Mouse (Mus musculus) hindbrain, embryonic 11.5 days (tissue): ENCODE data around the gene Arhgap15. TPM values are rescaled to one million over a fixed set of nuclear protein-coding genes. Genes with fewer than 3 reads are reported as not detected.

Experiments
- ATAC-seq: fragments of 200-750 bp; cut with Nextera tagmentation; 2 replicates; pipeline ENCODE4 v1.8.0; 2017; ENCODE audit warnings: mild to moderate bottlenecking, moderate TSS enrichment, moderate library complexity; ENCODE audit not compliant: low FRiP score
- DNase-seq: peaks from one replicate; pipeline ENCODE4 v3.0.0-alpha.2; 2015; ENCODE audit warnings: low spot score
- H3K27ac ChIP-seq: fragments of 300-500 bp; sonication (generic); 2 replicates; pipeline ENCODE4 v1.5.1; 2014; ENCODE audit warnings: mild to moderate bottlenecking, low read depth, low read length
- H3K27me3 ChIP-seq: fragments of 300-500 bp; sonication (generic); 2 replicates; pipeline ENCODE4 v1.6.1; 2014; ENCODE audit warnings: mild to moderate bottlenecking, low read length, moderate library complexity, mixed read lengths; ENCODE audit not compliant: control insufficient read depth, insufficient read depth
- H3K36me3 ChIP-seq: fragments of 300-500 bp; sonication (generic); 2 replicates; pipeline ENCODE4 v1.6.1; 2014; ENCODE audit warnings: mild to moderate bottlenecking, low read length, moderate library complexity, mixed read lengths; ENCODE audit not compliant: control insufficient read depth, insufficient read depth
- H3K4me1 ChIP-seq: fragments of 300-500 bp; sonication (generic); replicated peaks from 2 replicates; pipeline ENCODE4 v1.6.1; 2014; ENCODE audit warnings: low read length, mixed read lengths; ENCODE audit not compliant: control insufficient read depth, insufficient read depth
- H3K4me2 ChIP-seq: fragments of 300-500 bp; sonication (generic); replicated peaks from 2 replicates; pipeline ENCODE4 v1.6.1; 2014; ENCODE audit warnings: mild to moderate bottlenecking, low read depth, low read length
- H3K4me3 ChIP-seq: fragments of 300-500 bp; sonication (generic); 2 replicates; pipeline ENCODE4 v1.5.1; 2014; ENCODE audit warnings: low read depth, low read length
- H3K9ac ChIP-seq: fragments of 300-500 bp; sonication (generic); 2 replicates; pipeline ENCODE4 v1.6.1; 2014; ENCODE audit warnings: low read depth, low read length
- H3K9me3 ChIP-seq: fragments of 300-500 bp; sonication (generic); 2 replicates; pipeline ENCODE4 v1.6.1; 2016; ENCODE audit warnings: low read length; ENCODE audit not compliant: control insufficient read depth
- WGBS: fragments of 180-500 bp; shearing (Covaris S2); extraction: QIAGEN DNeasy Blood & Tissue Kit; methylation state at CpG from one replicate; pipeline ENCODE4 v1.1.7; 2014; 5-methylcytosine and 5-hydroxymethylcytosine counted together
- polyA plus RNA-seq: library from polyadenylated mRNA; unstranded; fragments of >200 nt; fragmentation: Nextera tagmentation; extraction: Ambion mirVana; gene quantifications from 2 replicates; pipeline ENCODE4 v1.2.1, GENCODE M21; 2014

Gene Arhgap15
- polyA plus RNA-seq, 1 experiment from 2014 or later: 1.6 TPM

- Histone ChIP-seq H3K9ac (no peak overlapping the region), H3K9me3 (no peaks in the 10 kb centered on the region), H3K27ac (no peak overlapping the region), H3K4me2 (no peak overlapping the region), H3K4me1 (no peaks in the 10 kb centered on the region), H3K27me3 (no peaks in the 10 kb centered on the region), H3K4me3 (no peak overlapping the region), H3K36me3 (no peaks in the 10 kb centered on the region)
- WGBS: 66% methylated on average over 3 of the region's 3 CpGs
- DNase-seq (no peak), ATAC-seq (no peak)
Observed at GRCm38 (mm10) chr2:44401704-44402422, 653.2 kb downstream of the Arhgap15 start.

DNA sequence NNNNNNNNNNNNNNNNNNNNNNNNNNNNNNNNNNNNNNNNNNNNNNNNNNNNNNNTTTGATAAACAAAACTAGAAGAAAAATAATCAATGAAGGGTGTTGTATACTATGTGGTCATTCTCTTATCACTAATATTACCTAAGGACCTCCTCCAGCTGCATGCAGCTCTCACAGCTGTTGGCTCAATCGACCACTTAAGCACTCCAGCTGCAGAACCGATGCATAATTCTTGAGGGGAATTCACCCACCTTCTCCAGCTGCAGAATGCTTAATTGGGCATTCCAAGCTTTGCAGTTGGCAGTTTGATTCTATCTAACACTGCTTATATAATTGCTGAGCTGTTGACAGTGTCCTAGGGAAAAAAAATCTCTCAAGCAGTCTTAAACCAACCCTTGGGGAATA is 663.0 kb downstream of the Arhgap15 start:
- Histone ChIP-seq H3K27me3 (no peaks in the 10 kb centered on the region), H3K9ac (no peak overlapping the region), H3K36me3 (no peaks in the 10 kb centered on the region), H3K4me1 (no peaks in the 10 kb centered on the region), H3K9me3 (no peaks in the 10 kb centered on the region), H3K27ac (no peak overlapping the region), H3K4me2 (no peak overlapping the region), H3K4me3 (no peak overlapping the region)
- no peak for DNase-seq
- ATAC-seq: no peak
- WGBS: 76% methylated on average over 2 of the region's 2 CpGs

DNA sequence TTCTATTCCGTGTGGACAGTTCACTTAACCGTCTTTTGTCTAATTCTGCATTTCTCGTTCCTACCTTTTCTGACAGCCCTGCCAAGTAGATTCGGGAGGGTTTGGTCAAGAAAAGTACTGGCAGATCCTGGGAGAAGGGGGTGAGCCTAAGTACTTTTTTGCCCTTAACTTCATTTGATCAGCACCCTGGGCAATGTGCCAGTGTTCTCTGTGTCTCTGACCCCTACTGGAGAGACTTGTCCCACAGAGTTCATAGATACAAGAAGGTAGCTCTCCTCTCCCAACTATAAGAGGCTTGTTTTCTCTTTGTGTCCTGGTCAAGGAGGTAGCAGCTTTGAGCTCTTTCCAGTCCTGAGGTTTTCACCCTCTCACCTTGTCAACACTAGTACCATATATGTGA is 667.7 kb downstream of the Arhgap15 start:
- ATAC-seq (no peak), DNase-seq (no peak)
- no peaks in the 10 kb centered on the region for H3K27me3 ChIP-seq
- no peaks in the 10 kb centered on the region for H3K9me3 ChIP-seq
- H3K27ac ChIP-seq: no peak overlapping the region
- 90% methylated on average over 4 of the region's 4 CpGs for WGBS
- no peak overlapping the region for H3K9ac ChIP-seq
- no peak overlapping the region for H3K4me3 ChIP-seq
- no peak overlapping the region for H3K4me2 ChIP-seq
- H3K36me3 ChIP-seq: no peaks in the 10 kb centered on the region
- no peaks in the 10 kb centered on the region for H3K4me1 ChIP-seq

- DNase-seq: no peak
- 93% methylated on average over 4 of the region's 4 CpGs for WGBS
- no peak overlapping the region for H3K4me2 ChIP-seq
Observed at GRCm38 (mm10) chr2:44419547-44420225, 671.1 kb downstream of the Arhgap15 start.

DNA sequence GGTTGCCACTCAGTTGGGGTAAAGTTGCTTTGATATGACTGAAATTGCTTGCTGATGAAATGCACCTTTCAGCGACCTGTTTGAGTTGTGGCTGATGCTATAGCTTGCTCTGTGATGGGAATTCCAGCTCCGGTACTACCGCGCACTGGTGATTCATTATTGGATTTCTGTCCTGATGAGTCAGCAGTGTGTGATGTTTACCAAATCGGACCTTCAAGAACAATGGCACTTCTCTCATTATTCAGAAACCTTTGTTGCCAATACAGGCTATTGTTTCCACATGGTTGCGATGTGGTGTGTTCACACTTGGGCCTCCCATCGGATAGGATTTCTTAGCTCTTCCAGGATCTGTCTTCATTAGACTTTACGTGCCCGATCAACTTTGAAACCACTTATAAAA is 681.9 kb downstream of the Arhgap15 start:
- Histone ChIP-seq H3K9ac (no peak overlapping the region), H3K4me1 (no peaks in the 10 kb centered on the region), H3K36me3 (no peaks in the 10 kb centered on the region), H3K4me3 (no peak overlapping the region), H3K27me3 (no peaks in the 10 kb centered on the region), H3K9me3 (no peaks in the 10 kb centered on the region), H3K27ac (no peak overlapping the region), H3K4me2 (no peak overlapping the region)
- ATAC-seq (no peak), DNase-seq (no peak)
- 59% methylated on average over 9 of the region's 9 CpGs for WGBS

More at GRCm38 (mm10) chr2:44419547-44420225, 671.1 kb downstream of the Arhgap15 start:
- ATAC-seq: no peak
- Histone ChIP-seq H3K9me3 (no peaks in the 10 kb centered on the region), H3K4me3 (no peak overlapping the region), H3K27me3 (no peaks in the 10 kb centered on the region), H3K36me3 (no peaks in the 10 kb centered on the region), H3K27ac (no peak overlapping the region), H3K9ac (no peak overlapping the region), H3K4me1 (no peaks in the 10 kb centered on the region)

DNA sequence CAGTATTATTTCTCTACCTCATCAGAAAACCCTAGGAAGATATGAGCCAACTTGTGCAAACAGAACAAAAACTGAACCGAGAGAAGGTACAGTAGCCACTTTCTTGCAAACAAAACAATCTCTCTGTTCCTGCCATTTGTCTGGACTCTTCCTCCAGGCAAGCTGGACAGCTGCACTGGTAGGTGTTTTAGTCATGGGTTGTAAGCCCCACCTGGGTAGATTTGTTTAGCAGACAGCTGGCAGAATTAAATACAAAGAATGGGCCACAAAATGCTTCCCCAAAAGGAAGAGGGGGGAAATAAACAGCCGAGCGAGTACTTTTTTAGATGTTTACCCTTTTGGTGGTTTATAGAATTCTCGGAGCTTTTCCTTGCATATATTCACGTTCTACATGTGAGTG is 688.0 kb downstream of the Arhgap15 start:
- 85% methylated on average over 5 of the region's 5 CpGs for WGBS
- no peak overlapping the region for H3K4me2 ChIP-seq
- H3K4me1 ChIP-seq: no peaks in the 10 kb centered on the region; the same call in 1 of the 2 replicates
- no peak for DNase-seq
- H3K27ac ChIP-seq: no peak overlapping the region
- H3K27me3 ChIP-seq: no peaks in the 10 kb centered on the region
- no peak for ATAC-seq
- H3K9me3 ChIP-seq: no peaks in the 10 kb centered on the region
- no peak overlapping the region for H3K4me3 ChIP-seq
- H3K9ac ChIP-seq: no peak overlapping the region
- no peaks in the 10 kb centered on the region for H3K36me3 ChIP-seq

- ATAC-seq (no peak), DNase-seq (no peak)
- Histone ChIP-seq H3K27ac (no peak overlapping the region), H3K4me2 (no peak overlapping the region), H3K9ac (no peak overlapping the region), H3K9me3 (peaks cover 5% of the 10 kb centered on the region; the same call in 1 of the 2 replicates), H3K27me3 (no peaks in the 10 kb centered on the region), H3K4me1 (no peaks in the 10 kb centered on the region; the same call in 1 of the 2 replicates), H3K4me3 (no peak overlapping the region), H3K36me3 (no peaks in the 10 kb centered on the region)
- 58% methylated on average over 8 of the region's 8 CpGs for WGBS
Observed at GRCm38 (mm10) chr2:44437496-44438057, 689.0 kb downstream of the Arhgap15 start.

- no peak overlapping the region for H3K4me2 ChIP-seq
- H3K27me3 ChIP-seq: no peaks in the 10 kb centered on the region
- no peaks in the 10 kb centered on the region for H3K36me3 ChIP-seq
- H3K4me3 ChIP-seq: no peak overlapping the region
- no peak for ATAC-seq
- no peak overlapping the region for H3K9ac ChIP-seq
- H3K9me3 ChIP-seq: peaks cover 5% of the 10 kb centered on the region; the same call in 1 of the 2 replicates
- no peaks in the 10 kb centered on the region; the same call in 1 of the 2 replicates for H3K4me1 ChIP-seq
- DNase-seq: no peak
- no peak overlapping the region for H3K27ac ChIP-seq
- WGBS: 94% methylated on average over 1 of the region's 1 CpGs
Observed at GRCm38 (mm10) chr2:44438070-44438469, 689.4 kb downstream of the Arhgap15 start.
